Mouse (Mus musculus) urinary bladder, postnatal 4 days (tissue): Measurements from ENCODE around the gene Pah.

ENCODE experiments used
- DNase-seq, 2 experiments: peaks; one replicate each; pipeline ENCODE4 v3.0.0; 2021 to 2022; ENCODE audit warnings: low spot score in 2 of 2

Pah gene

DNA sequence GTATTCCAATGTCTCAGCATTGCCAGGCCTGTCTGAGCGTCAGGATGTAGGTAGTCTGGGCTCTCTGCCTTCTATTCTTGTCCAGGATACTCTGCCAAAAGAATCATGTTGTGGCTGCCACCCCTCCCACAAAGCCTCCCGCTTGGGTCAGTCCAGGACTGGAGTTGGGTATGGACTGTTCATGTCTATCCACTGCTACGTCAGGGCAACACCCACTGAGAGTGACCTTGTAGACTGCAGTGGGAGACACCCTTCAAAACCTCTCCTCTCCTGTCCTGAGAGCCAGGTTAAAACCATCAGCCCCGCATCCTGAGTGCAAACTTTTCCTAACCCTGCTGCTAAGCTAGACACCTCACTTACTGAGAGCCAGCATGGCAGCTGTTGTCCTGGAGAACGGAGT is at the start of gene Pah:
Gene Pah, plus strand, starts transcription at position 150 of the 400 bp plus-strand sequence.
- no peak for DNase-seq

- DNase-seq: no peak
These were observed 48.0 kb upstream of the Pah start for GRCm38 (mm10) chr10:87473475-87474131.

GRCm38 (mm10) chr10:87474971-87475370 is 46.6 kb upstream of the Pah start:
- DNase-seq: no peak

- no peak for DNase-seq
These were observed 43.7 kb upstream of the Pah start for GRCm38 (mm10) chr10:87477895-87478294.

- no peak for DNase-seq
These were observed 36.5 kb upstream of the Pah start for GRCm38 (mm10) chr10:87484831-87485720.

- no peak for DNase-seq
These were observed 35.6 kb upstream of the Pah start for GRCm38 (mm10) chr10:87485721-87486620.

DNA sequence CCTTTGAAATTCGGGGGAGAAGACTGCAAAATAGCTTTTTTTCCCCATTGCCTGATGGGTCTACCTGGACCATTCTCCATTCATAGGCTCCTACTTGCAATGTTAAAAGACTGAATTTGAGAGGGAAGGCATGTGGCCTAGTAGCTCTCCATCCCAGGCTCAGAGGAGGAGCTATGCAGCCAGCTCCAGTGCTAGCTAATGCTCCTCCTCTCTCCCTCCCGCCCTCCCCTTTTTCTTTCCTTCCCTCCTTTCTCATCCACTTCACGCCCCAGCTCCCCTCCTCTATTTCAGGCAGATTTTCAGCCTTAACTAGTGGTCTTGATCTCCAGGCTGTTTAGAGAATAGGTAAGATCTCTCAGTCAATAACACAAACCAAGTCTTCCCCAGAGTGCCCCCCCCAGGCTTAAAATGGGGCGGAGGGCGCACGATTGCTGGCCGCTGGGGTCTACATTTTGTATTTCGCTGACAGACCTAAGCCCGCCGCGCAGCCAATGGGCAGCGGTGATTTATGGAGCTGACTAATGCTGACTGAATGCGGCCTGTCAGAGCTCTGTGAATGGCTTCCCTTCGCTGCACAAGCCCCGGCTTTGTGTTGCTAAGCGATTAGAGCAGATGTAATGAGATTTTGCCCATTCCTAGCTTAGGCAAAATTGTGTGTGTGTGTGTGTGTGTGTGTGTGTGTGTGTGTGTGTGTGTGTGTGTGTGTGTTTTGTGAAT is 33.0 kb upstream of the Pah start:
- DNase-seq: no peak

DNA sequence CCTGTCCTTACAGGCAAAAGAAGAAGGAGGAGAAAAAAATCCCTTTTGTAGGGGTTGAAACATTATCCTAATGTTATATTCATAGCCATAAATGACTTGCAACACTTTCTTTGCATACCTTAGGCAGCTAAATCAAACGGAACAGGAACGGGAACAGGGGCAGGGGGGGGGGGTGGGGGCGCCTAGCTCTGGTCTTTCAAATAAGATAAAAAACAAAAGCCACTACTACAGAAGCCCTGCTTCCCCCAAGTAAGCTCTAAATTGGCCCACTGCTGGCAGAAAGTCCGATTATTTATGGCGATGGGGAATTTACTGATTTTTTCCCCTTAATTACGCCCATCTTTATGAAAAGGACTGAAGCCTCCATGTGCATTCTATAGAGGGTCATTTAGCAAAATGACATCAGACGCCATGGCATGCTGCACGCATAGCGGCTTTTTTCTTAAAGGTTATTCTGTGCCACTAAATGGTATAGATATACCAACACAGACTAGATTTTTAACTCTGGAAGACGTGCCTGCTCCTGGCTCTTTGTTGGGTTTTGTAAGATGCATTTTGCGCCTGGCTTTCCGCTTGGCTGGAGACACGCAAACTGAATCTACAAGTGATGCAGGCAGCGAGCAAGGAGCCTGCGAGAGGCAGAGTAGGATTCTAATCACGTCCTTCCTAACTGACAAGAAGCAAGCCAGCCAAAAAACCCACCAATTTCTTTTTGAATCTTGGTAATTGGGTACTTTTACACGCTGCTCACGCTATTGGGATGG is 32.2 kb upstream of the Pah start:
- no peak for DNase-seq

DNA sequence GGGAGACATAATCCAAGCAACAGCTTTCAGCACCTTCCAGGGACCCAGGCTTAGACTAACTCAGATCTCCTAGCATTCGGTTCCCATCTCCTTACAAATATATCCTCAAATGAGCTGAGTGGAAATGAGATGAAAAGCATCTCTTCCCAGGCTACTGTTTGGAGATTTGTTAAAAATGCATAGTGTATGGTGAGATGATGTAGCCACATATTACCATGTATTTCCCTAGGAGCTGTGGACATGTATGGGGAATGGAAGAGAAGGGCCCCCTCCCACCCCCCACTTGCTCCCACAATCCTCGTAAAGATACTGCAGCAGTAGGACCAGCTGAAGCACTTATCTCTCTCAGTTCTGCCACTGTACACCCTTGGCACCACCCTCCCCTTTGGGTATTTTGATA is 31.3 kb upstream of the Pah start:
- DNase-seq: no peak

DNA sequence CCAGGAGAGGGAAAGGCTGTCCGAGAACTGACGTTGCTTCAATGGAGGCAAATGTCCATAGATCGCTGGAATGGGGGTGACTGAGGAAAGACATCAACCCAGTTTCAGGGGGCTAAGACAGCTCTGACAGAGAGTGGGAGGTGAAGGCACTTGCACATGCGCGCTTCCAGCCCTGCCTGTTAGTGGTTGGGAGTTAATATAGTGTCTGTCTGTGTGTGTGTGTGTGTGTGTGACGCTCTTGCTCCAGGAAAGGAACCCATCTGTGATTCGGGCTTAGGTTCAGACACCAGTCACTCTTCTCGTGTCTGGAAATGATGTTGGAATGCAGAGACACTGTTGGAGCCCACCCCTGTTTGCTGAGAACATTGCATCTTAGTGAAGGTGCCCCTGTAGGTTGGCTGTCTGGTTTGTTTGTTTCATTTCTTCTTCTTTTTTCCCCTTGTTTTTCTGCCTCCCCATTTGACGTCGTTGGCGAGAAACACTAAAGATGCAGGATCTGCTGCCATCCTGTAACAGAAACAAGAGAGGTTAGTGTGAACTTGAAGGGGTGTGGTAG is 30.0 kb upstream of the Pah start:
- DNase-seq: no peak

DNA sequence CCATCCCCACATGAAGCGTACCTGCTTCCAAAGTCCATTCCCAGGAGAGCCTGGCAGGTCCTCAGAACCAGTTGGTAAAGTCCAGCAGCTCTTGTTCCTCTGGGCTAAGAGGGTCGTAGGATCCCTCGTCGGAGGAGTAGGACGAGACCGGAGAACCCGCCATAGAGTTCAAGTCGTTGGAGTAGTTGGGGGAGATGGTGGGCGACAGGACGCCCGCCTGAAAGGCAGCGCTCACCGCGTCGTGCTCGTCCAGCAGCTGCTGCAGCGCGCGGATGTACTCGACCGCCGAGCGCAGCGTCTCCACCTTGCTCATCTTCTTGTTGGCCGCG is 29.3 kb upstream of the Pah start:
- no peak for DNase-seq

GRCm38 (mm10) chr10:87492661-87493551 is 28.7 kb upstream of the Pah start:
- no peak for DNase-seq

DNA sequence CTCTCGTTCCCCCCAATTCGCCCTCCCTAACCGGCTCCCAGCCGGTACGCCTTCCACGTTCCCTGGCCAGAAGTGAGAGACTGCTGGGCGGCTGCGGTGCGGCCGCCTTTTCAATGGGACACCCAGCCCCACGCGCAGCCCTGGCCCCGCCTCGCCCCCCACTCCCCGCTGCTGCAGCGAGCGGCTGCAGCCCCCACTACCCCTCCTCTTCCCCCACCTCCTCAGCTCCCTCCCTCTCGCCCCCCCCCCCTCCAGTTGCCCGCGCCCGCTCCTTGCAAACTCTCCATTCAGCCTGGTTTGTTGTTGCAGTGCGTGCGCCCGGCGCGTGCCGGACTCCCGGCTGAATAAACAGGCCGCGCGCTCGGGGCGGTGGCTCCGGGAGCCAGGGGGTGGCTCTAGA is 28.0 kb upstream of the Pah start, which contains the start of gene Ascl1:
Gene Ascl1, minus strand, starts transcription at position 85 of the 400 bp plus-strand sequence.
- no peak for DNase-seq

- no peak for DNase-seq
These were observed 27.4 kb upstream of the Pah start for GRCm38 (mm10) chr10:87494176-87494575.

- no peak for DNase-seq
These were observed 27.0 kb upstream of the Pah start for GRCm38 (mm10) chr10:87494596-87494995.

GRCm38 (mm10) chr10:87497056-87497455 is 24.5 kb upstream of the Pah start:
- DNase-seq: no peak

DNA sequence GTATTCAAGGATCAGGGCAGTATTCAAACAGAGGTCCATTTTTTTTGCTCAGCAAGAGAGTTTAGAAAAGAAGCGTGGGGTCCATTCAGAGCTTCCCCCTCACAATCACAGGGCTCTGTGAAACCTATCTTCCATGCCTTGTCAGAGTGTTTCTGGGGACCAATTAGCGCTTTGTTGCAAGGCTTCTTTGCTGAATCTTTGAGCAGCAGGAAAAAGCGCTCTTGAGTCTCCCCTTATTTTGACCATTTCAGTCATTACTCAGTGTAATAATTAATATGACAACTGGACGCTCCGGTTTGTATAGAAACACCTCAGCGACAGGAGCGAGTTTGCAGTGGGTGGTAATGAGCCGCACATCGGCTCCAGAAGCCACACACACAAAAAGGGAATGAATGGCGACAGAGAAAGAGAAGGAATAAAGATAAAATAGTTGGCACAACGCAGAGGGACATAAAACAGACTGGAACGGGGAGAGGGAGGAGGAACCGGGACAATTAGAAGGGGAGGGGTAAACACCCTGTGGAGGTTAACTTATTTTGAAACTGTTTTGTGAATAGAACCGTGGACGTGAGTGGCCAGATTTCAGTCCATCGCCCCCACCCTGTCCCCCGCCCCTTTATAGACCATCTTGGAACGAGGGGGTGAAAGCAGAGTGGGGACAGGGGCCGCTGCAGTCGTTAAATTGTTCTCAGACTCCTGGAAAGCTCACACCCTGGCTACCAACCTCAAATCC is 20.5 kb upstream of the Pah start:
- no peak for DNase-seq

DNA sequence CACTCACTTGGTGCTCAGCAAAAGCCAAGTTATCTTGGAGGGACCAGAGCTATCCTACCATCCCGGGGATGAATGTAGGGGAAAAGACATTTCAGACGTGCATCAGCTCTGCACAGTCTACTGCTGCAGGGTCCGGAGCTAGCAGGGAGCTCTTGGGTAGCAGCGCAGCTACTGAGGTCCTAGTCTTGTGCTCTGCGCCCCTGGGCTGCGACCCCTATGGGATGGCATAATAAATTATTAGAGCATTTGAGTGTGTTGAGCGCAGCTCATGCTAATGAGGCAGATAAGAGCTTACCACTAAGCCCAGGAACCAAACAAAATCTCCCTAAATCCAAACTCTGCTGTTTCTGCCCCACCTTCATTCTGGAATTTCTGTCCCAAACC is 19.9 kb upstream of the Pah start:
- DNase-seq: no peak

DNA sequence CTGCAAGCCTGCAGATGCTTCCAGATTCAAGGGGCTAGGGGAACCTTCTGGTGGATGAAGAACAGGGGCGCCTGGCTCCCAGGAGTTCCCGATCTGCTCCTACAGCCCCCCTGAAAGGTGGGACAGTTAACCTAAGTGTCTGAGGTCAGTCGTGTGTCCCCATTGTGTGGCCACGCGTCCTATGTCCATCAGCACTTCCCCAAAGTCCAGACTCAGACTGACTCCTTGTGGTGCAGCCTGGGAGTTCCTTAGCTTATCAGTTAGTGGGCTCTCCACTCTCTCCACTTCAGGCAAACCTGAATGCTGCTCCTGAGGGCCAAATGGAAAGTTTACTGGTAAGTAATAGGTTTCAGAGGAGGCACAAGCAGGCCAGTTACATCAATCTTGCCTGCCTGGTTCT is 19.3 kb upstream of the Pah start:
- no peak for DNase-seq
